Mouse (Mus musculus): ENCODE results near the gene Gm17175.
"Not testable (repeated sequence)": the region's sequence is repeated elsewhere in the genome, so short reads cannot be mapped to it uniquely, and the experiment has no call there.

Gene Gm17175

GRCm38 (mm10) chr14:51573963-51574362, at the start of gene Gm17175:
TSS of gene Gm17175 (minus strand) at chr14:51574063.
- DNase-seq (ENCODE audit: low read depth, low spot score), result not testable (repeated sequence)

- DNase-seq (ENCODE audit: low read depth, low spot score), result no peak
Measured at GRCm38 (mm10) chr14:51611210-51611609, 37.3 kb upstream of the Gm17175 start, which contains the start of gene Gm17078. TSS of gene Gm17078 (minus strand) at chr14:51611310.

- DNase-seq (ENCODE audit: low read depth, low spot score), result not testable (repeated sequence)
Measured at GRCm38 (mm10) chr14:51592039-51592438, 18.2 kb upstream of the Gm17175 start, which contains the start of gene Gm17174. TSS of gene Gm17174 (minus strand) at chr14:51592139.

GRCm38 (mm10) chr14:51552490-51552889, 21.4 kb downstream of the Gm17175 start, which contains the start of gene Gm5622:
TSS of gene Gm5622 (plus strand) at chr14:51552790.
- DNase-seq (ENCODE audit: low read depth, low spot score), result no peak

Measured in telencephalon, adult 2 months (tissue).